Mouse (Mus musculus) lung, postnatal 0 days (tissue): ENCODE data around the gene Gm49395. TPM values are rescaled to one million over a fixed set of nuclear protein-coding genes. Genes with fewer than 3 reads are reported as not detected.

Experiments
- ATAC-seq: fragments of 200-750 bp; cut with Nextera tagmentation; 2 replicates; pipeline ENCODE4 v1.8.0; 2017; ENCODE audit warnings: moderate library complexity
- DNase-seq: peaks from one replicate; pipeline ENCODE4 v3.0.0-alpha.2; 2016; ENCODE audit warnings: low spot score
- H3K27ac ChIP-seq: fragments of 300-500 bp; sonication (generic); 2 replicates; pipeline ENCODE4 v1.5.1; 2014; ENCODE audit warnings: antibody characterized with exemption, mild to moderate bottlenecking, low read length, mixed read lengths
- H3K27me3 ChIP-seq: fragments of 300-500 bp; sonication (generic); replicated peaks from 2 replicates; pipeline ENCODE4 v1.6.1; 2014; ENCODE audit warnings: low read length, mixed read lengths; ENCODE audit not compliant: insufficient read depth
- H3K36me3 ChIP-seq: fragments of 300-500 bp; sonication (generic); 2 replicates; pipeline ENCODE4 v1.6.1; 2014; ENCODE audit warnings: low read length, mixed read lengths; ENCODE audit not compliant: insufficient read depth
- H3K4me1 ChIP-seq: fragments of 300-500 bp; sonication (generic); 2 replicates; pipeline ENCODE4 v1.6.1; 2014; ENCODE audit warnings: antibody characterized with exemption, low read depth, low read length, mixed read lengths; ENCODE audit not compliant: insufficient read depth
- H3K4me2 ChIP-seq: fragments of 300-500 bp; sonication (generic); replicated peaks from 2 replicates; pipeline ENCODE4 v1.6.1; 2014; ENCODE audit warnings: low read depth, mild to moderate bottlenecking, low read length, moderate library complexity, mixed read lengths
- H3K4me3 ChIP-seq: fragments of 300-500 bp; sonication (generic); 2 replicates; pipeline ENCODE4 v1.5.1; 2014; ENCODE audit warnings: low read depth, low read length
- H3K9ac ChIP-seq: fragments of 300-500 bp; sonication (generic); replicated peaks from 2 replicates; pipeline ENCODE4 v1.6.1; 2014; ENCODE audit warnings: low read depth, mild to moderate bottlenecking
- H3K9me3 ChIP-seq: fragments of 300-500 bp; sonication (generic); 2 replicates; pipeline ENCODE4 v1.6.1; 2016; ENCODE audit warnings: low read length, mixed read lengths
- CTCF ChIP-seq: IDR thresholded peaks from 2 replicates; pipeline ENCODE4 v1.5.1; 2016; ENCODE audit warnings: antibody characterized with exemption, mild to moderate bottlenecking
- EP300 ChIP-seq: IDR thresholded peaks from 2 replicates; pipeline ENCODE4 v1.6.1; 2016; ENCODE audit warnings: antibody characterized with exemption, mild to moderate bottlenecking, control low read depth
- WGBS: fragments of 180-500 bp; shearing (Covaris S2); extraction: QIAGEN DNeasy Blood & Tissue Kit; methylation state at CpG from one replicate; pipeline ENCODE4 v1.1.7; 2014; 5-methylcytosine and 5-hydroxymethylcytosine counted together
- polyA plus RNA-seq: library from polyadenylated mRNA; unstranded; fragments of >200 nt; fragmentation: Nextera tagmentation; extraction: Ambion mirVana; gene quantifications from 2 replicates; pipeline ENCODE4 v1.2.1, GENCODE M21; 2015

Gene Gm49395
- polyA plus RNA-seq, 1 experiment from 2014 or later: 8.7 TPM

- no peaks in the 10 kb centered on the region for H3K36me3 ChIP-seq
- no peaks in the 10 kb centered on the region for H3K9me3 ChIP-seq
- H3K9ac ChIP-seq: no peak overlapping the region
- DNase-seq (no peak), ATAC-seq (no peak)
- WGBS: 92% methylated on average over 2 of the region's 2 CpGs
- H3K27ac ChIP-seq: no peak overlapping the region
- no peak for TF ChIP-seq EP300
- TF ChIP-seq CTCF: peak; percentile 9; the same call in 1 of the 2 replicates
- no peak overlapping the region for H3K4me3 ChIP-seq
- H3K4me2 ChIP-seq: no peak overlapping the region
- no peaks in the 10 kb centered on the region for H3K27me3 ChIP-seq
- H3K4me1 ChIP-seq: peaks cover 3% of the 10 kb centered on the region; the same call in 1 of the 2 replicates
Measured at GRCm38 (mm10) chr13:115102754-115103153, 1.0 kb upstream of the Gm49395 start.

DNA sequence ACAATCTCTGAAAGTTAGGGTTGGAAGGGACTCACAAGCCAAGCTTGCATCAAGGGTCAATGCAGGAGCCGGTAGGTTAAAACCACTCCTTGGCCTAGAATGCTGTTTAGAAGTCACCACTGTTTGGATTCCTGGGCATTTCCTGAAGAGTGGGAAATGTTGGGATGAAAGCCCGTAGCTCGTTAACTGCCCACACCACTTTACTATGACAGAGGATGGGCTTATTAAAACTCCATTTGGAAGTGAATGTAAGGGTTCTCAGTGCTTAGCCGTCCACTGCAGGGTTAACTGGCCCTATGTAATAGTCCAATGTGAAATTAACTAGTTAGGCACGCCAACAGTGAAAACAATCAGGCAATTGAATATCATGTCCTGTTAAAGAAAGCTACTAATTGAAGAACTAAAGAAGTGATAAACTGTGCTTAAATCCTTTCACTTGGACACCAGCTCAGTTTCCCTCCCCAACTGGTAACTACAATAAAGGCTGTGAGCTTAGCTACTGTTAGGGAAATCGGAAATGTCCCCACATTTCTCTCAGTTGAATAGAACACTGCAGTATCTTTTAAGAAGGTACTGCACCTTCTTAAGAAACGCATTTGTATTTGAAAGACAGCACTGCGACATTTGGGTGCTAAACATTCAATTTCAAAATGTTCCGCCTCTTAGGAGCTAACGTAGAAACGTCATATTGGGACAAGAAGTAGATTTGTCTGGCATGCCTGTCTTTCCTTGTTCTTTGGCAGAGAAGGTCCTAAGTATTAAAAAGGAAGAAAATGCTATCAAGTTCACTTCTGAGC is 1.1 kb downstream of the Gm49395 start:
- no peak for DNase-seq
- peak overlapping the region; percentile 79 for H3K27ac ChIP-seq

GRCm38 (mm10) chr13:115099381-115099780 is 2.3 kb downstream of the Gm49395 start:
- H3K9ac ChIP-seq: no peak overlapping the region
- no peak for ATAC-seq
- no peak for TF ChIP-seq EP300
- no peak for TF ChIP-seq CTCF

More for the DNA sequence above, 1.1 kb downstream of the Gm49395 start:
- no peak for ATAC-seq
- Histone ChIP-seq H3K4me1 (peaks cover 4% of the 10 kb centered on the region; the same call in 1 of the 2 replicates), H3K36me3 (no peaks in the 10 kb centered on the region), H3K4me3 (peak overlapping the region; percentile 57), H3K4me2 (peak overlapping the region; percentile 69), H3K9me3 (no peaks in the 10 kb centered on the region), H3K27me3 (no peaks in the 10 kb centered on the region), H3K9ac (peak overlapping the region; percentile 52)
- WGBS: 32% methylated on average over 11 of the region's 11 CpGs
- TF ChIP-seq CTCF: no peak
- no peak for TF ChIP-seq EP300

GRCm38 (mm10) chr13:115098227-115098626 is 3.5 kb downstream of the Gm49395 start:
- Histone ChIP-seq H3K27ac (no peak overlapping the region), H3K4me2 (no peak overlapping the region), H3K4me1 (peaks cover 4% of the 10 kb centered on the region; the same call in 1 of the 2 replicates), H3K36me3 (no peaks in the 10 kb centered on the region), H3K4me3 (no peak overlapping the region), H3K9ac (no peak overlapping the region), H3K9me3 (no peaks in the 10 kb centered on the region), H3K27me3 (no peaks in the 10 kb centered on the region)
- no peak for DNase-seq
- ATAC-seq: no peak
- TF ChIP-seq EP300: no peak
- TF ChIP-seq CTCF: no peak
- 64% methylated on average over 3 of the region's 3 CpGs for WGBS

More at GRCm38 (mm10) chr13:115099381-115099780, 2.3 kb downstream of the Gm49395 start:
- H3K4me3 ChIP-seq: no peak overlapping the region
- WGBS: 76% methylated on average over 9 of the region's 9 CpGs
- H3K4me1 ChIP-seq: peaks cover 4% of the 10 kb centered on the region; the same call in 1 of the 2 replicates
- no peak overlapping the region for H3K27ac ChIP-seq
- no peaks in the 10 kb centered on the region for H3K27me3 ChIP-seq
- no peak for DNase-seq
- H3K9me3 ChIP-seq: no peaks in the 10 kb centered on the region
- peak overlapping the region; percentile 69; the same call in 1 of the 2 replicates for H3K4me2 ChIP-seq
- no peaks in the 10 kb centered on the region for H3K36me3 ChIP-seq

DNA sequence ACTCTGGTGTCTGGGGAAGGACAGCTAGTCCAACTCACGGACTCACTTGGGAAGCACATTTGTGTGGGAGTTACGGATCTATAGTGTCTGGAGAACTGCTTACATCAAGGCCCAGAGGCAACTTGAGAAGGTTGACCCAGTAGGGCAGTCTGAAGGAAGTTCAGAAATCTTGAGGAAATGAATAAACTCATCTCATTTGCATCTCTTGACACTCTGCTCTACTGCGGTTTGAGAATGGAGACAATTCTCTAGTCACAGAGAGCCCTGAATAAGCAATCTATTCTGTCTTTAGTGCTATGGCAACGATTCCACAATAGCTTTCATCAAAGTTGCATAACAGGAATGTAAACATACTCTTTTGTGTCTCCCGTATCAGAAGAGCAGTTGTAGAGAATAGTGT is 4.8 kb downstream of the Gm49395 start:
- Histone ChIP-seq H3K4me1 (peaks cover 4% of the 10 kb centered on the region; the same call in 1 of the 2 replicates), H3K4me3 (no peak overlapping the region), H3K4me2 (no peak overlapping the region), H3K27ac (no peak overlapping the region), H3K9ac (no peak overlapping the region), H3K36me3 (no peaks in the 10 kb centered on the region), H3K27me3 (no peaks in the 10 kb centered on the region), H3K9me3 (no peaks in the 10 kb centered on the region)
- DNase-seq: peak; percentile 40
- WGBS: 43% methylated on average over 5 of the region's 5 CpGs
- TF ChIP-seq EP300 (no peak), CTCF (no peak)
- ATAC-seq: no peak

- H3K9ac ChIP-seq: no peak overlapping the region
- no peak overlapping the region for H3K27ac ChIP-seq
Measured at GRCm38 (mm10) chr13:115096216-115096615, 5.5 kb downstream of the Gm49395 start.

More at GRCm38 (mm10) chr13:115096216-115096615, 5.5 kb downstream of the Gm49395 start:
- TF ChIP-seq EP300: no peak
- no peak for TF ChIP-seq CTCF
- no peaks in the 10 kb centered on the region for H3K27me3 ChIP-seq
- H3K4me3 ChIP-seq: no peak overlapping the region
- H3K9me3 ChIP-seq: no peaks in the 10 kb centered on the region
- H3K4me1 ChIP-seq: peaks cover 4% of the 10 kb centered on the region; the same call in 1 of the 2 replicates
- H3K4me2 ChIP-seq: no peak overlapping the region
- no peak for DNase-seq
- no peak for ATAC-seq
- no peaks in the 10 kb centered on the region for H3K36me3 ChIP-seq
- 25% methylated on average over 2 of the region's 2 CpGs for WGBS
